Mouse (Mus musculus) ES-Bruce4 (cell line): ENCODE data around the gene Atoh8.

ENCODE experiments used
- CTCF ChIP-seq: IDR thresholded peaks from one replicate; pipeline ENCODE4 v1.8.1; 2011; ENCODE audit warnings: low read depth, low read length
- EP300 ChIP-seq: IDR thresholded peaks from 2 replicates; pipeline ENCODE4 v1.6.1; 2011; ENCODE audit warnings: low read depth, low read length; ENCODE audit not compliant: insufficient read depth
- POLR2A ChIP-seq: IDR thresholded peaks from one replicate; pipeline ENCODE4 v1.8.1; 2011; ENCODE audit warnings: low read length; ENCODE audit not compliant: insufficient read depth

DNA sequence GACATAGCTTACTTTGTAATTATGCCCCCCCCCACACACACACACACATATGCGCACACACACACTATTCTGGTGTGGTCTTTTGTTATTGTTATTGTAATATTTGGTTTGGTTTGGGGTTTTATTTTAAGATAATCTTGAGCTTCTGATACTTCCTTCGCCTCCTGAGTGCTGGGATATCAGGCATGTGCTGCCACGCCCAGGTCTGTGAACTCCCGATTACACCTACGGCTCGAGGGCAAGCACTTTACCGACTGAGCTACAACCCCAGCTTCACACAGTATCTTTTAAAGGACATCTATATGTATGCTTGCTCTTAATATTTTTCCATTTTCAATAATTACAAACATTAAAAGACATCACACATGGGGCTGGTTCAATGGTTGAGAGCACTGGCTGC lies 44.1 kb upstream of the Atoh8 start:
- TF ChIP-seq POLR2A (no peak), CTCF (no peak), EP300 (no peak)
